Mouse (Mus musculus) adipocyte (in vitro differentiated cells): ENCODE results near the gene Yipf2.

Experiments
- DNase-seq: peaks from one replicate; pipeline ENCODE4 v3.0.0-alpha.2; 2016; ENCODE audit warnings: low spot score

The Yipf2 gene

DNA sequence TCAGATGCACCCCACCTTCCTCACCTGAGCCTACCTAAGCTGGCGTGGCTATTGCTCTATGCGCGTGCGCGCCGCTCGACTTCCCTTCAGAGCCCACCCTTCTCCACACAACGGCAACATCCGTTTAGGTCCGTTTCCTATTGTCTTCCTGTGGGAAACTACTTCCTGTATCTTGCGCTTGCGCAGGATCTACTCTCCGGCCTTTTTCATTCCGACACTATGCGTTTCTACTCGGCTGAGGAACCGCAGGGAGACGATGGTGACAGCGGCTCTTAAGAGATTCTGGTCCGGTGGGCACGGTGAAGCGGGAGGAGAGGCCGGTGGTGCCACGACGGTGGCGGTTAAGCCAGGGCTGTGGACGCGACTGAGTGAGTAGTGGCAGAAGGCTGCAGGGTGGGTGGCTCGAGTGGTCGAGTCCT is at the start of gene Yipf2, which contains the start of gene Timm29:
Gene Yipf2 (minus strand): TSS at position 126 of the 419 bp plus-strand sequence.
Gene Timm29 (plus strand): TSS at position 20 of the 419 bp plus-strand sequence.
- peak; percentile 96 for DNase-seq

DNA sequence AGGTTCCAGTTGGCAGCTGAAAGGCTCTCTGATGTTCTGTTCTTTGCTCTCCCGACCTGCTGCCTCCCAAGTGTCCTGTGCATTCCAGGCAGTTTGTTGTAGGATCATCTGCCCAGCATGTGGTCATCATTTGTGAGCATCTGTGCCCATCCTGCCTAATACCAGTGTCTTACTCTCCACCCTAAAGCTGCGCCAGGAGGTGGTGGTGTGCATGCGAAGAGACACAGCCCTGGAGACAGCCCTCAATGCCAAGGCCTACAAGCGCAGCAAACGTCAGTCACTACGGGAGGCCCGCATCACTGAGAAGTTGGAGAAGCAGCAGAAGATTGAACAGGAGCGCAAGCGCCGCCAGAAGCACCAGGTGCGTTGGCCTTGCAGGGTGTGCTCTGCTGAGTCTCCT is 46.4 kb upstream of the Yipf2 start:
- no peak for DNase-seq

DNA sequence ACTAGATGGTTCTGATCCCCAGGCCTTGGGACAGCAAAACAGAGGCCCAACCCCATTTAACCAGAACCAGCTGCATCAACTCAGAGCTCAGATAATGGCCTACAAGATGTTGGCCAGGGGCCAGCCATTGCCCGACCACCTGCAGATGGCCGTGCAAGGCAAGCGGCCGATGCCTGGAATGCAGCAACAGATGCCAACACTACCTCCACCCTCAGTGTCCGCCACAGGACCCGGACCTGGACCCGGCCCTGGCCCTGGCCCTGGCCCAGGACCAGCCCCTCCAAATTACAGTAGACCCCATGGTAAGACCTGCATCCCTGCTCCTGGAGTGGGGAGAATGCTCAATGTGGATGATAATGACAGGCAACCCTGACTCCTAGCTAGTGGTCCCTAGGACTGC is 43.0 kb upstream of the Yipf2 start:
- DNase-seq = no peak

DNA sequence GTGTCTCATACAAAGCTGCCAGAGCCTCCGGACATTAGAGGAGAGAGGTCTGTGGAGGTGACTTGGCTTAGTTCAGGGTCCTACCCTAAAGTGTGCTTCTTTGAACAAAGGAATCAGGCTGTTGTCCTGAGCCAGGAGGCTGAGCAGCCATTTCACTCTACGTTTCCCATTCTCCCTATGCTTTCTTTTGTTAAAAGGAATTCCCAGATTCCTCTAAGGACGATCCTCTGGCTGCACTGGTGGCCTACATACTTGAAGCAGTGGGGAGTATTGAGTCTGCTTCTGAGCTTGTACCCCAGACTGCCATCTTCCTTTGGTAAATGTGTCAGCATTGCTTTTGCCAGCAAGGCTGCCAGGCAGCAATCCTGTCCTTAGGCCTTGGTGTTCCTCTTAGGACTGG is 40.5 kb upstream of the Yipf2 start:
- DNase-seq = no peak

DNA sequence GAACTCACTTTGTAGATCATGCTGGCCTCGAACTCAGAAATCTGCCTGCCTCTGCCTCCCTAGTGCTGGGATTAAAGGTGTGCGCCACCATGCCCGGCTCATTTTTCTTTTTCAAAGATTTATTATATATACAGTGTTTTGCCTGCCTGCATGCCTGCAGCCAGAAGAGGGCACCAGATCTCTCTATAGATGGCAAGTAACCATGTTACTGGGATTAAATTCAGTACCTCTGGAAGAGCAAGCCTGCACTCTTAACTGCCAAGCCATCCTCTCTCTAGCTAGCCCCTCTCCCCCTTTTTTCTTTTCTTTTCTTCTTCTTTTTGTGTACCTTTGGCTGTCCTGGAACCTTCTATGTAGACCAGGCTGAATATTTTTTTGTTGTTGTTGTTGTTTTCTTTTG is 38.0 kb upstream of the Yipf2 start:
- peak; percentile 45 for DNase-seq

DNA sequence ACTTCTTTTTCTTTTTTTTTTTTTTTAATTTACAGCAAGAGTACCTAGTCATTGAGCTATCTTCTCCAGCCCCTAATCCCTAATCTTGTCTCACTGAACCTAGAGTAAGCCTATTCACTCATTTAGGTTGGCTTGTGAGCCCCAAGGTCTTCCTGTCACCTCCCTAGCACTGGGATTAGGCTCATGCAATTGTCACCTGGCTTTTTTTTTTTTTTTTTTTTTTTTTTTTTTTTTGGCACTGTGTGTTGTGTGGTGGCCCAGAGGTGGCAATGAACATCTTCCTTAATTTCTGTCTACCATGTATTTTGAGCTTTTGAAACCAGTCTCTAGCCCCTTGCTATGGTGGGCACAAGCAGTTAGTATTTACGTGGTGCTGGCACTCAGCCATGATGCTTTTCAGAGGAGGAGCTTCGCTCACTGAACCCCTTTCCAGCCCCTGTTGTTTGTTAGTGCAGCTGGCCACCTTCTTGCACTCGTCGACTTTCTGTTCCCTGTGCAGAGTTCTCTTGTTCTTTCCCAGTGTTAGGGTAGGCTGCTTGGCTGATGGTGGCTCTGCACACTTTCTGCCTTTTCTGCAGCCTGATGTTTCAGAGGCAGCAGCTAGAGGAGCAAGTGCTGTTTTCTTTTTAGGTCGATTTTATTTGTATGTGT is 34.6 kb upstream of the Yipf2 start:
- DNase-seq = no peak

DNA sequence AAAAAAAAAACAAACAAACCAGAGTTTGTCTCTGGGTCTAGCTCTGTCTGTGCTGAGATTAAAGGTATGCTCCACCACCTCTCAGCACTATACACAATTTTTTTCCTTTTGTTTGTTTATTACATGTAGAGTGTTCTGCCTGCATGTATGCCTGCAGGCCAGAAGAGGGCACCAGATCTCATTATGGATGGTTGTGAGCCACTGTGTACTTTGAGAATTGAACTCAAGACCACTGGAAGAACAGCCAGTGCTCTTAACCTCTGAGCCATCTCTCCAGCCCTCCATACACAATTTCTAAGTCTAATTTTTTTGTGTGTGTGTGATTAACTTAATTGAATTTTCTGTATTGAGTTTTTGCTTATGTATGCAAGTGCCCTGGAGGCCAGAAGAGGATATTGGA is 33.9 kb upstream of the Yipf2 start:
- DNase-seq = no peak

DNA sequence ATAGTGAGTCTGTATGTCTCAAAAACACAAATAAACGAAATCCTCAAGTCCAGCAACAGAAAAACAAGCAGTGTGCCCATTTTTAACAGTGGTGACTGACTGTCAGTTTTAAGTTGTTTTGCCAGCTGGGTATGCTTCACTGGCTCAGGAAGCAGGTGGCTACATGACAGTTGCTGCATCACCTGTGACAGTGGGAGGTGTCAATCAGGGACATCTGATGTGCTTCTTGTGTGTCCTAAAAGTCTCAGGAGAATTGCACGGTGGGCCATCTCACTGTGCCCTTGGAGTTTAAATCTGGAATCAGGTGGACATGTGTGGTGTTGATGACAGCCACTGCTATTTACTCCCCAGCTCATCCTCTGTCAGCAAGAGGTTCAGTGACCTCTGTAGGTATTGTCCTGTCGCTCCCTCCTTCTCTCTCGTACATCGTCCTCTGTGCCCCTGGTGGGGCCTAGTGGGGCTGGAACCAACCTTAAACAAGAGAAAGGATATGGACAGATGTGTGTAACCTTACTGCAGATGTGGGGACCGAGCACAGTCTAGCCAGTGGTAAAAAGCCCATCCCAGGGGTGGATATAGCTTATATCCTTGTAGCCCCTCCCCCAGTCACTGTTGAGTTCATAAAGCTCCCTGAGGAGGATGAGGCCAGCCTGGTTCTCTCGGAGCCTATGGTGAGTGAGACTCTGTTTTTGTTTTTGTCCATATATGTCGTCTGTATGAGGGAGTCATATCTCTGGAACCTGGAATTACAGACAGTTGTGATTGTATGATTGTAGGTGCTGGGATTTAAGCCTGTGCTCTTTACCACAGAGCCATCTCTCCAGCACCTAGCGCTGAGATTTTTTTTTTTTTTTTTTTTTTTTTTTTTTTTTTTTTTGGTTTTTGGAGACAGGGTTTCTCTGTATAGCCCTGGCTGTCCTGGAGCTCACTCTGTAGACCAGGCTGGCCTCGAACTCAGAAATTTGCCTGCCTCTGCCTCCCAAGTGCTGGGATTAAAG is 33.0 kb upstream of the Yipf2 start:
- DNase-seq = no peak

DNA sequence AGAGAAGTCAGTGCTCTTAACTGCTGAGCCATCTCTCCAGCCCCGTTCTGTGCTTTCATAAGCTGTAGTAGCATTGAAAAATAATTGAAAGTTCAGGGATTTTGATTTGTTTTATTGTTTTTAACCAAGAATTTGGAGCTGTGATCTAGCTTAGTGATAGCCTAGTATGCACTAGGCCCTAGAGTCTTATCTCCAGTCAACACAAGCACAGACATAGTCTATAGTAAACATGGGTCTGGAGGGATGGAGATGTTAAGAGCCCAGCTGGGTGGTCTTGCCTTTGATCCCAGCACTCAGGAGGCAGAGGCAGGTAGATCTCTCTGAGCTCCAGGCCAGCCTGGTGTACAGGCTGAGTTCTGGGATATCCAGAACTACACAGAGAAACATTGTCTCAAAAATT is 30.0 kb upstream of the Yipf2 start:
- DNase-seq = no peak

DNA sequence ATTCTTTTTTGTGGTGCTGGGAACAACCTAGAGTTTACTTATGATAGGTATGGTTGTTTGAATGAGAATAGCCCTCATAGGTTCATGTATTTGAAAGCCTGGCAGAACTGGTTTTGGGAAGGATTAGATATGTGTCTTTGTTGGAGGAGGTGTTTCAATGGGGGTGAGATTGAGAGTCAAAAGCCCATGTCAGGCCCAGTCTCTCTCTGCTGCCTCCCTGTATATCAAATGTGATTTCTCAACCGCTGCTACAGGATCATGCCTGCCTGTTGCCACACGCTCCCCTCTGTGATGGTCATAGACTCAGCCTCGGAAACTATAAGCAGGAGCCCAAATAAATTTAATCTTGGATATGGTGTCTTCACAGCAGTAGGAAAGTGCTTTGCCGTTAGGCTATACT is 27.6 kb upstream of the Yipf2 start:
- peak; percentile 11 for DNase-seq

DNA sequence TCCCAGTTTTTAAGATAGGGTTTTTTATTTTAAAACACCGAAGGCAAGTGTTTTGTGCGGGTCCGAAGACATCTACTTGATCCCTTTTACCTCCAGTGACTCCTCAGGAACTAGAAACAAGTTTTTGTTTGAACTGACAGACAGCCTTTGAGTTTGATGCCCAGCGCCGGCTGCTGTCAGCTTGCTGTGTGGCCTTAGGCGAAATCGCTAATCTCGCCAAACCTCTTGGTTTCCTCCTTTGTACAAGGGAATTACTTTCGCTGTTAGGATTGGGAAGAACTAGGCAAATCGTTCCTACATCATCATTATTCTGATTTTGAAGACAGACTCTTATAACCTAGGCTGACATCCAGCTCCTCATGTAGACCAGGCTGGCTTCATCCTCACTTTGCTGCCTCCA is 24.4 kb upstream of the Yipf2 start:
- peak; percentile 45 for DNase-seq

DNA sequence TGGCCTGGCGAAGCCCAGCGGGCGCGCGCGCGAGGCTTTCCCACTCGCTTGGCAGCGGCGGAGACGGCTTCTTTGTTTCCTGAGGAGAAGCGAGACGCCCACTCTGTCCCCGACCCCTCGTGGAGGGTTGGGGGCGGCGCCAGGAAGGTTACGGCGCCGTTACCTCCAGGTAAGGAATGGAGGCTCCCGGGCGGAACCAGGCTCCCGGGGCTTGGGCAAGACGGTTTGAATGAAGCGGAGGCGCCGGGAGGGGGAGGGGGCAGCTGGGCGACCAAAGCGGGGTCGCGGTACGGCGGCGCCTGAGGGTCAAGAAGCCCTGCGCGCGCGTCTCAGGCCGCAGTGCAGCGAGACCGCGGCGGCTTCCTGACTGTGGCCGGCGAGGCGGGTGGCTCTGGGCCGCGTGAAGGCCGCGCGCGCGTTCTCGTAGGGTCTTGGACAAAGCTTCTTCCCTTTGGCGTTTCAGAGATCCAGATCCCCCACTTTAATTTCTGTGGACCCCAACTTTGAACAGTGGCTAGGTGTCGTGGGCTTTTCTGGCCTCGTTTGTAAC is 23.7 kb upstream of the Yipf2 start:
- DNase-seq = no peak

DNA sequence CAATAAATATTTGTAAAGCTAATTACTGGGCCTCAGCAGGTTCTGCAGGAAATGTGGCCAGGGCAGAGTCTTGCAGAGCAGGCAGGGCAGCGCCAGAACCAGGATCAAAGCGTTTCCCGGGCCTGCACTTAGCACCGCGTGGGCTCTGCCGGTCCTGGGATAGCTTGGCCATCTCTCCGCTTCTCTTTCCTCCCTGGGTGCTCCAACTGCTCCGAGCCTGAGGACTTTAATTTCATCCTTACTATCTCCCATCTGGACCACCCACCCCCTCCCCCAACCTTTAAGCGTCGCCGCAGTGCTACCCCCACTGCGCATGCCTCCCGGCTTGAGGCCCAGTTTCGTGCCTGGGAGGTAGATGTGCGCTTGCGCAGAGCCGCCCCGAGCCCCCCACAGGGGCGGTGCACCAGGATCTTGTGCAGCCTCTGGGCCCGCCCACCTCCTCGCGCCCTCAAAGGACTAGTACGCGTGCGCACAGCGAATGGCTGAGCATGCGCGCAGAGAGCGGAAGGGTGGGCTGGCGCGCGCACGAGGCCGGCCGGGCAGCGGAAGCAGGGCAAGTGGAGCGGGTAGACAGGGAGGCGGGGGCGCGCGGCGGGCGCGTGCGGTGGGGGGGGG is 23.1 kb upstream of the Yipf2 start, which contains the start of gene Smarca4:
Gene Smarca4 (plus strand): TSS at position 553 of the 615 bp plus-strand sequence.
- DNase-seq = peak; percentile 99

DNA sequence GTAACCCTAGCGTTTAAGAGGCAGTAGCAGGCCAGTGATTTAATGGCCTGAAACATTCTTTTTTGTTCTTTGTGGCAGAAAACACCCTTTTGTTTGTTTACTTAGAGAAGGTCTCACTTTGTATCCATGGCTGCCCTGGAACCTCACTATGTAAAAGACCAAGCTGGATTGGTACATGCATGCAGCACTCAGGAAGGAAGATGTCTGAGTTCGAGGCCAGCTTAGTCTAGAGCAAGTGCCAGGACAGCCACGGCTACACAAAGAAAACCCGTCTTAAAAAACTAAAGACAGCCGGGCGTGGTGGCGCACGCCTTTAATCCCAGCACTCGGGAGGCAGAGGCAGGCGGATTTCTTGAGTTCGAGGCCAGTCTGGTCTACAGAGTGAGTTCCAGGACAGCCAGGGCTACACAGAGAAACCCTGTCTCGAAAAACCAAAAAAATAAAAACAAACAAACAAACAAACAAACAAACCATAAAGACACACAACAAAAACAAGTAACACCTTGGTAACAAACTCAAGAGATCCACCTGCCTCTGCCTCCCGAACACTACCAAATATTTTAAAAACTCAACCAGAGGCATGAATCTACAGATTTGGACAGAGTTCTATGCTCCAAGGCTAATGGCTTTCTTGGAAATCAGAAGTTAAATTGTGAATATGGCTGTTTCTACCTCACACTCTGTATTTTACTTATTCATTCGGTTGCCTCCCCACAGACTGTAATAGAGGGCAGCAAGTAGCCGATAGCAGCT is 22.4 kb upstream of the Yipf2 start:
- peak; percentile 37 for DNase-seq

DNA sequence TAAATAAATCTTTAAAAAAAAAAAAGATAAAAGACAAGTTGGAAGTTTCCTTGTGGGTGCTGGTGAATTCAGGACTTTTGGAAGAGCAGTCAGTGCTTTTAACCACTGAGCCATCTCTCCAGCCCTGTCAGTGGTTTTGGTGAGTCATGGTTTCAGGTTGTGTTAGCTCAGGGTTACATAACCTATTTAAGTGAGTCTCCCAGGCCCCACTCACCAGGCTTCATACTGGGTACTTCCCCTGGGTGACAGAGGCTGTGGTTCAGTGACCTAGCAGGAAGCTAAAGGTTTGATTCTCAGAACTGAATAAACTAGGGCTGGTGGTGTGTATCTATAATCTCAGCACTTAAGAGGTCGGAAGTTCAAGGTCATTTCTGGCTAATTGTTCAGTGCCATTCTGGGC is 17.2 kb upstream of the Yipf2 start:
- no peak for DNase-seq

DNA sequence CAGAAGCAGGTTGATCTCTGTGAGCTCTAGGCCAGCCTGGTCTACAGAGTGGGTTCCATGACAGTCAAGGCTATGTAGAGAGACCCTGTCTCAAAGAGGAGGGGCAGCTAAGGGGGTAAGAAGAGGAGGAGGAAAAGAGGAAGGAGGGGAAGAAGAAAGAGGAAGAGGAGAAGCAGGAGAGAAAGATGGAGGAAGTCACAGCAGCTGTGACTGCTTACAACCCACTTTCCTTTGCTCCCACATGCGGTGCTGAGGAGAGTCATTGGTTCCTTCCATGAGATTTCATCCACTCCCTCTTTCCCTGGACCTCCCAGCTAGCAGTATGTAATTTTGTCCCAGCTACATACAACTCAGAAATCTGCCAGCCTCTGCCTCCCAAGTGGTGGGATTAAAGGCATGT is 14.0 kb upstream of the Yipf2 start:
- DNase-seq = no peak

DNA sequence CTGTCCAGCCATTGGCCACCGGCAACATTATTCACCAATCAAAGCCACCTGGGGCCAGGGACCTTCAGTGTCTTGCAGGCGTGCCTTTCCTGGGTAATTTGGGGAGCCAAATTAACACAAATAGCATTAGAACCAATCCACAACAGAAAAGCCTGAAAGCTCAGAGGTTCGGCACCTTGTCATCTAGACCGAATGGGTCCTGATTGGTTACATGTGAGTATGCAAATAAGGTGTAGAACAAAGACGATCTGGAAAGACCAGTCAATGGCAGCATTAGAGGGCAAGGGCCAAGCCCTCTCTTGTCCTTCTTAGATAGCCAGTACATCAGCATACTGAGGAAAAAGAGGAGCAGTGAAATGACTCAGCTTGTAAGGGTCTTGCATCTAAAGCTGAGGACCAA is 13.2 kb upstream of the Yipf2 start:
- no peak for DNase-seq

DNA sequence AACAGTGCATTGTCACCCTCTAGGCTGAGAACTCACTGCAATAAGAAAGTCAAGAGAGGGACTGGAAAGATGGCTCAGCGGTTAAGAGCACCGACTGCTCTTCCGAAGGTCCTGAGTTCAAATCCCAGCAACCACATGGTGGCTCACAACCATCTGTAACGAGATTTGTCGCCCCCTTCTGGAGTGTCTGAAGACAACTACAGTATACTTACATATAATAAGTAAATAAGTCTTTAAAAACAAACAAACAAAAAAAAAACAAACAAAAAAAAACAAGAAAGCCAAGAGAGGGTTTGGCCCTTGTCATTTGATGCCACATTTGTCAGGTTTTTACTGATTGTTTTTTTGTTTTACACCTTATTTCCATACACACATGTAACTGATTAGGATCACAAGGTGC is 11.5 kb upstream of the Yipf2 start:
- no peak for DNase-seq

DNA sequence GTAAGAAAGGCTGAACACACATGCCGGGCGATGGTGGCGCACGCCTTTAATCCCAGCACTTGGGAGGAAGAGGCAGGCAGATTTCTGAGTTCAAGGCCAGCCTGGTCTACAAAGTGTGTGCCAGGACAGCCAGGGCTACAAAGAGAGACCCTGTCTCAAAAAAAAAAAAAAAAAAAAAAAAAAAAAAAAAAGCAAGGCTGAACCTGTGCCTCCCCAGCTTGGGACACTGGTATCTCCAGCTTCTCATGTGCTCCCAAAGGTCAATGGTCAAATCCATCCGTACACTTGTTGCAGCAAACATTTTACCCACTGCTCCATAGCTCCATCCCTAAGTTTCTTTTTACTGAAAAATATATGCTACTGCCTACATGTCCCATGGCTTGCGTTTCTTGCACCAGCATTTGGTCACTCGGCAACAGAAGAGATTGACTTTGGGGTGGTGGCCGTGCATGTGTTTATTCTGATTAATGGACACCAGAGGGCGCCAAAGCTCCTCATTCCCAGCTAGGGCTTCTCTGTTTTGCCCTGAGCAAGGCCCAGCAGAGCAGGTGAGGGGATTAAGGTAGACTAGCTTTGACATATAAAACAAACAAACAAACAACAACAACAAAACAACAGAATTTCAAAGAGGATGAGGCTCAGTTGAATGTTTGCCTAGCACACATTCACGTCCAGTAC is 9.2 kb upstream of the Yipf2 start:
- DNase-seq = peak; percentile 88

DNA sequence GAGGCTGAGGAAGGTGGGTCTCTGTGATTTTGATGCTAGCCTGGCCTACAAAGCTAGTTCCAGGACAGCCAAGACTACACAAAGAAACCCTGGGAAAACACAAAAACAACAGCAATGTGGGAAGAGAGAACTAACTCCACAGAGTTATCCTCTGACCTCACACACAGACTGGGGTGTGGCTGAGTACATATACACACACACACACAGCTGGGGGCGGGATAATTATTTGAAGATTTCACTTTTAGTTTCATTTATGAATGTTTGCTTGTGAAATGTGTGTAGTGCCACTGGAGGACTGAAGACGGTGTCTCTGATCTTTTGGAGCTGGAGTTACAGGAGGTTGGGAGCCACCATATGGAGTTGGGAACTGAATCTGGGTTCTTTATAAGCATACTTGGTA is 8.4 kb upstream of the Yipf2 start:
- DNase-seq = no peak

DNA sequence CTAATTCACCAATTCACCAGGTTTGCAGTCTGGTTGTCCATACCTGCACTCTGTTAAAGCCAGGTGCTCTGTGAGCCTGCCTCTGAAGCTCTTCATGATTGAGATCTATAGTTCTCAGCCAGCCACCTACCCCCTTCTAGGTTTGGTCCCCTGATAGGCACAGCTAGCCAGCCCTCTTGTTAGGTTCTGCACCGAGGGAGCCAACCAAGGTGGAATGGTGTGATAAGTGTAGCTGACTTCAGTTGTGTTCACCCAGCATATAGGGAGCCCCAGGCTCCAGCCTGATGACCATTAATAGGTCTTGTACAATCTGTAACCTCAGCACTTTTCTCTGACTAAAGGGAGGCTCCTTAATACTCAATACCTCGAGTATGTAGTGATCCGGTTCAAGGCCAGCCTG is 7.6 kb upstream of the Yipf2 start:
- no peak for DNase-seq
